Mouse (Mus musculus) lung, postnatal 36 days (tissue): ENCODE measurements around the gene Nup54.
A peak's percentile ranks its signal among the peaks of the same experiment; 100 is the strongest.

ENCODE experiments used
- DNase-seq: peaks from one replicate; pipeline ENCODE4 v3.0.0; 2022; ENCODE audit warnings: mixed read lengths

The Nup54 gene

GRCm38 (mm10) chr5:92411461-92412140 lies 23.4 kb downstream of the Nup54 start:
- no peak for DNase-seq

GRCm38 (mm10) chr5:92410486-92410885 lies 24.5 kb downstream of the Nup54 start:
- no peak for DNase-seq

- DNase-seq, result peak; percentile 51
Observed at GRCm38 (mm10) chr5:92409361-92410155, 25.5 kb downstream of the Nup54 start.

DNA sequence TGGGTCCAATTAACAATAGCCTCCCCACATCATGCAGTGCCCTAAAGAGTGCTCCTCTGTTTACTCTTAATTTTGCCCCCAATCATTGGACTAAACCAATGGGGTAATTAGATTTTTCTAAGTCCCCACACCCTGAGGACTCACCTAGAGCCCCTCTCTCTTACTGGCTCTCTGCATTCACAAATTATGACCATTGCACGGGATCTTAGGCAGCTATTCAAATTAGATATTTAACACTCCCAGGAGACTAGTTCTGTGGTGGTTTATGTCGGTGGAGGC lies 30.7 kb downstream of the Nup54 start:
- DNase-seq, result no peak

- DNase-seq, result no peak
Observed at GRCm38 (mm10) chr5:92403562-92404399, 31.2 kb downstream of the Nup54 start.

DNA sequence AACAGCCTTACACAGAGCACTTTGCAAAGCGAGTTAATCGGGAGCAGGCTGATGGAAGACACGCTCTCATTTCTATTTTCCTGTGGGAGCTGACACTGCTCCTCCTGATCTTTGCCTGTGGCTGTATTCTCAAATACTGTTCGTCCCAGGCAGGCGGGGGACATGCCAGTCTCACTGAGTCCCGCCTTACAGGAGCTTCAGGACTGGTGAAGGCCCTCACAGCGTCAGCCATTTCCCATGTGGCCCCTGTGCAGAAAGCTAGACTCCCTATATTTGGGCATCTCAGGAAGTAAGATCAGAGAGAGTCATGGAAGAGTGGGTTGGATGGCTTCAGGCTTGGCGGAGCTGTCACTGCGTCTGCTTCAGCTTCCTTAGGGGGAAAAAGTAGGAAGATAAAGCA lies 32.2 kb downstream of the Nup54 start:
- DNase-seq, result no peak

DNA sequence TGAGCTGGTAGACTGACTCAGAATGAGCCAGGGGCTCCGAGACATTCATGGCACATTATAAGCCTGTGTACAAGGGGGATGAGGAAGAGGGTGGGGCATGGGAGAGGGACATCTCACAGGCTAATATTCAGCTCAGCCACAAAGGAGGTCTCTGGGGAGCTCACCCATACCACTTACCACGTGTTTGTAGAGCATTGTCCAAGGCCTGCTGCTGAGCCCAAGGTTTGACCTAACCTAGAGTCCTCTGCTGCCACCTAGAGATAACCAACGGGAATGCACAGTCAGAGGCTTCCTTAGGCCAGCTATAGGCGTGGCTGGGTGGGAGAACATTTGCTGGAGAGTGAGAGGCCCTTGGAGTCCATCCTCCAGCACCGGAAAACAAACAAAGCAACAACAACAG lies 36.9 kb downstream of the Nup54 start:
- peak; percentile 90 for DNase-seq

- no peak for DNase-seq
Observed at GRCm38 (mm10) chr5:92396476-92396875, 38.5 kb downstream of the Nup54 start.

DNA sequence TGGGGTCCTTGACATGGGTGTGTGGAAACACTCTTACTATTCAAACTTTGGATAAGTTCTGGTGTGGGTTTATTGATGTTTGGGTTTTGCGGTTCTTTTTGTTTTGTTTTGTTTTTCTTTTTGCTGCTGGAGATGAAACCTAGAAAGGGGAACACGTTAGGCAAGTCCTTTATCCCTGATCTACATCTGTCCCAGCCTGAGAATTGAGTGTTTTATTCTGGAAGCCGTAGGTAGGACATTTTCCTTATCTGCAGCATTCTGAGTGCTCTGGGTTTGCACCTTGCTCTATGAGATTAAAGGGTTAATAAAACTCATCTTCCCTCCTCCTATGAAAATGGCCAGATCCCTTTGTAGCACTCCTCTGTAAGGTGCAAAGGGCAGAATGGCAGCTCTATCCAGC lies 39.3 kb downstream of the Nup54 start:
- no peak for DNase-seq

- DNase-seq, result no peak
Observed at GRCm38 (mm10) chr5:92393863-92394262, 41.2 kb downstream of the Nup54 start.

DNA sequence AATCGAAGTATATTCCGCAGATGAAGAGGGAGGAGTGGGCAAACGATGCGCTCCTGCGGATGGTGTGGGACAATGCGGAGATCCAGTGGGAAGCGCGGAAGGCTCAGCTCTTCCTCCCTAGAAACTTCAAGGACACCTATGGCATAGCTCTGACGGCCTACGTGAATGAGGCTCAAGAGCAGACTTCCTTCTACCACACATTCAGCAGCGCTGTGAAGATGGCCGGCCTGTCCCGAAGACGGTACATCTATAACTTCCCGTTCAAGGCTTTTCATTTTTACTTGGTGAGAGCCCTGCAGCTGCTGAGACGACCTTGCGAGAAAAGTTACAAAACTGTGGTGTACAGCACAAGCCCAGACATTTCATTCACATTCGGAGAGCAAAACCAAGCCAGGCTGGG lies 42.5 kb downstream of the Nup54 start:
- DNase-seq, result no peak

DNA sequence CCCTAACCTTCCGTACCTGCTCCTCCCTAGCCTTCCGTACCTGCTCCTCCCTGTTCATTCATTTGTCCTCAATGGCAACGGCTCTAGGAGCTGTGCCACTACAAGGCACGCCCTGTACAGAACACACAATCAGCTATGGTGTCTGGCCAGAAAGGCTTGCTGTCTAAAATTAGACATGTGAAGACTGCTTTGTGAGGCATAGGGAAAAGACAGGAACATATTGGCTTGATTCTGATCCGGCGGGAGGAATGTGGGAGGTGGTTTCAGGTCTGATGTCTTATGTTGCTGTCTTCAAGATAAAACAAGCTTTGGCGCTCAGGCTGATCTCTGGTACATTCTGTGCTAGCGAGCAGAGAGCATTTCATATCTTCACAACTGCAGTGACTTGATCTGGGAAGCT lies 44.4 kb downstream of the Nup54 start:
- no peak for DNase-seq

- DNase-seq, result no peak
Observed at GRCm38 (mm10) chr5:92389977-92390376, 45.0 kb downstream of the Nup54 start.

- DNase-seq, result peak; percentile 33
Observed at GRCm38 (mm10) chr5:92387433-92387832, 47.6 kb downstream of the Nup54 start.

DNA sequence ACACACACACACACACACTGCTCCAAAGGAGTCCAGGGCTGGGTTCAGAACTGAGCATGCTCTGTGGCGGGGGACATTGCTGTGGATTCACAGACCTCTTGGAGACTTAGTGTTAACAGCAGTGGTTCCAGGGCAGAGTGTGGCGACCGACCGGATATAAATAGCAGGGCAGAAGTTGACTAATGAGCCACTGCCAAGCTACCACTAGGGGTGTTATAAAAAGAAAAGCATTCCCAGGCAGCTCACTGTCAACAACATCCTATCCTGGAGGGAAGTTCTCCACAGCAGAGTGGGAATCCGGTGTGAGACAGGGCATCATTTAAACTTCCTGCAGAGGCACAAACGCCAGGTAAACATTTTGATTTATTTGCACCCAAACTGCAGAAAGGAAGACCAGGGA lies 48.4 kb downstream of the Nup54 start:
- DNase-seq, result peak; percentile 26

GRCm38 (mm10) chr5:92386102-92386501 lies 48.9 kb downstream of the Nup54 start:
- no peak for DNase-seq

- DNase-seq, result no peak
Observed at GRCm38 (mm10) chr5:92384855-92385254, 50.2 kb downstream of the Nup54 start.

- no peak for DNase-seq
Observed at GRCm38 (mm10) chr5:92383747-92384146, 51.3 kb downstream of the Nup54 start.

- DNase-seq, result no peak
Observed at GRCm38 (mm10) chr5:92382349-92382679, 52.7 kb downstream of the Nup54 start.

DNA sequence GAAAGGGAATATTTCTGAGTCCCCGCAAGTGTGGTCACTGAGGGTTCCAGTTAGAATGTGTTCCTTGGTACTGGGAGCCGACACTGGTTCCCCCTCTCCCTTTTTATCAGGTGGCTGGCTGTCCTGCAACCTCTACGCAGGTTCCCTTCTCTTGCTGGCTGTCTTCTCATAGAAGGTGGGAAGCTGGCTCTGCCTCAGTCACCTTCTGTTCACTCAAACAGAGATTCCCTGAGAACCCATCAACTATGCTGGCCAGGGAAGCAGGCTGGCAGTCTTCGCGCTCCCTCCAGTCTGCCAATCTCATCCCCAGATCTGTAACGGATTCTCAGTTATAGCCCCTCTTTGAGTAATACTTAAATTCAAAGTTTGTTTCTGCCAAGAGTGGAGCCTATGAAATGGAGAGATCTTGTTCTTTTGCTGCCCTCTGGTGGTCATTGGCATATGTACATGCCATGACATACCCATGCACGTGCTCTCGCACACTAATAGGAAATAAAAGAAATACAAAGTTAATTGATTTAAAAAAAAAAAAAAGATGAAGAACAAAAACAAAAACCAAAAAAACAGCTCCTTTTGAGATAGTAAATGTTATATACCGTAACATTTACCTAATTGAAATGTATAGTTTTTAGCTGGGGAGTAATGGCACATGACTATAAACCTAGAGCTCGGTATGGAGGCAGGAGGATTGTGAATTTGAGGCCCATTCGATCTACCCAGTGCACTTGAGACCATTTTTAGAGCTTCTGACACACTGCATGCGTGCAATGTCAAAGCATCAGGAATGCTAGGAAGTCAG lies 53.3 kb downstream of the Nup54 start:
- DNase-seq, result peak; percentile 94

DNA sequence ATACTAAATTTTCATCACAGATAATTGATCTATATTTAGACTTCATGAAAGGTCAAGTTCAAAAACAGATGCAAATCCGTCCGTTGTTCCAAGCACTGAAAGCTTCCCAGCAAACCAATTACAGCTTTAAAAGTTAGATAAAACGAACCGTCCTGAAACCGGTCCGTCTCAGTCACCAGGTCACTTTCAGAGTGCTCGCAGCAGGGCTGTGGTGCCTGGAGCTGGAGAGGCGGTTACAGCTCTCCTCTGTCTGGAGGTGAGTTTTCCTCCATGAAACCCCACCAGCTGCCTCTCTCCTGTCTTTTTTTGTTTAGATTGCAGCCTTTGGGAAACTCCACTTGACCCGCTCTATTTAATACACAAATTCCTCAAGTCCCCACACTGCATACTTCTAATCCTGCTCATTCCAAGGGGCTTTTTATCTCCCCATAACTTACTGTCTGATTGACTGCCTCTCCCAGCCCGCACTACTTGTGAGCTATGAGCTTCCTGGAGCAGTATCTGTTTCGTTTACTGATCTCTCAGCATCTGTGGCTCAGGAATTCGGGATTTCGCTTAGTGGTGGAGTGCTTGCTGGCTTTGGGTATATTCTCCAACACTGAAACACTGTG lies 58.1 kb downstream of the Nup54 start:
- no peak for DNase-seq

- DNase-seq, result peak; percentile 64
Observed at GRCm38 (mm10) chr5:92375368-92375767, 59.7 kb downstream of the Nup54 start.

DNA sequence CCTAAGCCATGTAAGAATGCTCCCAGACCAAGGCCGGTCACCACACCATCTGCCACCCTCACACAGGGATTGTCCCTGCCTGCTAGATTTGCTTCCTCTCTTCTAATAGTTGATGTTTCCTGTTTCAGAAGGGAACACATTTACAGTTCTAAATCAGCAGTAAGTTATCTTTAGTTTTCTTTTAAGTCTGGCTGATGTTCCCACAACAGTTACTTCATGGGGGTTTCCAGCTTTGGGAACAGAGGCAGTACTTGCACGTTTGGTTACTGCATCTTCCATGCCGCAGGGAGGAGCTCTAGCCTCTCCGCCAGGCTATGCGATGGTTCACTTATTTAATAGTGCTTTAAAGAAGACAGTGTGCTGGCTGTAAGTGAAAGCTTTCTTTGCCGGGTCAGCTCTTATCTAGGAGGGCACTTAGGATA lies 60.3 kb downstream of the Nup54 start:
- DNase-seq, result peak; percentile 61
